Mouse (Mus musculus): ENCODE data around the gene Cyp17a1.

DNA sequence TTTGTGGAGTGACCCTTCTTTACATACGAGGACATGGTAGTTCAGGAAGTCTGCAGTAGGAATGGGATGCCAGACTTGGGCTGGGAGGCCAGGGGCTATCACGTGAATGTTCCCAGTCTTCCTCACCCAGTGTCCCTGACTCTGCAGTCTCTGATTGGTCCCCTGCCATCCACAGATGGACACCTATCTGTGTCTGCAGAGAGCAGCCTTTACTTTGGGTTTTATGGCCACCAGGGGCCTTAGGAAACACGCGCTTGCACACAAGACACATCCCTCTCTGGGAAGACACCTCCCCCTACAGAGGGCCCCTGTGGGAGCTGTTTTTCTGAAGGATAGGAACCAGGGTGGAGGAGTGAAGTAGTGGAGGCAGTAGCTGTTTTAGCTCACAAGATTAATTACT, 11.5 kb downstream of the Cyp17a1 start:
- TF ChIP-seq GATA1 (IDR thresholded peaks at IDR 0.05; ENCODE audit: borderline replicate concordance, low read length) (no peak), FLI1 (IDR thresholded peaks at IDR 0.05; ENCODE audit: low read length) (no peak)
